Mouse (Mus musculus): ENCODE measurements at regions not wholly inside any gene's neighbourhood (a gene's known extent, or its start where the extent isn't known, plus 50 kb on each side); places are given as distances from the start of the nearest gene placed in this dataset.
A peak's percentile ranks its signal among the peaks of the same experiment; 100 is the strongest.

GRCm38 (mm10) chr5:73895186-73895585 is 173.0 kb downstream of the Usp46 start:
- no peaks in the 10 kb centered on the region for H3K36me3 ChIP-seq (ENCODE audit: control insufficient read depth, insufficient read depth, low read length)
- H3K27ac ChIP-seq (ENCODE audit: low read depth, low read length): no peak overlapping the region
- no peak for ATAC-seq (ENCODE audit: low read depth)
- H3K4me1 ChIP-seq (ENCODE audit: control insufficient read depth, insufficient read depth, low read length): no peaks in the 10 kb centered on the region
- no peaks in the 10 kb centered on the region; the same call in 1 of the 2 replicates for H3K9me3 ChIP-seq (ENCODE audit: control insufficient read depth, low read length)
- no peaks in the 10 kb centered on the region for H3K27me3 ChIP-seq (ENCODE audit: control insufficient read depth, insufficient read depth, low read length)
- 94% methylated on average over 5 of the region's 5 CpGs for WGBS
- no peak overlapping the region for H3K4me2 ChIP-seq (ENCODE audit: low read depth, low read length)
- H3K4me3 ChIP-seq (ENCODE audit: low read depth, low read length): no peak overlapping the region
- H3K9ac ChIP-seq (replicated peaks; ENCODE audit: low read depth, low read length): no peak overlapping the region

DNA sequence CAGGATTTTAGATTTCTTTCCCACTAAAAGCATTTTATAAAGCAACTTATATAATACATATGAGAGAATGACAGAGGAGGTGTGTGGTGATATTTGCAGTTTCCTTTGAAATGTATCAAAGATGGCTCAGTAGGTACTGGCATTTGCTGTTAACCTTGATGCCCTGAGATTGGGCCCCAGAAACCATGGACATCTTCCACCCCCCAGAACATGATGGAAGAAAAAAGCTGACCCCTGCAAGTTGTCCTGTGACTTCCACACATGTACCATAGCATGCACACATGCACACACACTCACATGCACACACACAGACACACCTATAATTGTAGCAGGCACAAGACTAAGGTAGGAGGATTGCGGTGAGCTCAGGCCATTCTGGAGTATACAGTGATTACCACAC is 171.4 kb downstream of the Usp46 start:
- WGBS: 100% methylated on average over 1 of the region's 1 CpGs
- Histone ChIP-seq H3K4me2 (ENCODE audit: low read depth, low read length) (no peak overlapping the region), H3K4me1 (ENCODE audit: control insufficient read depth, insufficient read depth, low read length) (no peaks in the 10 kb centered on the region), H3K27me3 (ENCODE audit: control insufficient read depth, insufficient read depth, low read length) (no peaks in the 10 kb centered on the region), H3K9ac (replicated peaks; ENCODE audit: low read depth, low read length) (no peak overlapping the region), H3K36me3 (ENCODE audit: control insufficient read depth, insufficient read depth, low read length) (no peaks in the 10 kb centered on the region), H3K4me3 (ENCODE audit: low read depth, low read length) (no peak overlapping the region), H3K27ac (ENCODE audit: low read depth, low read length) (no peak overlapping the region), H3K9me3 (ENCODE audit: control insufficient read depth, low read length) (no peaks in the 10 kb centered on the region; the same call in 1 of the 2 replicates)
- no peak for ATAC-seq (ENCODE audit: low read depth)

DNA sequence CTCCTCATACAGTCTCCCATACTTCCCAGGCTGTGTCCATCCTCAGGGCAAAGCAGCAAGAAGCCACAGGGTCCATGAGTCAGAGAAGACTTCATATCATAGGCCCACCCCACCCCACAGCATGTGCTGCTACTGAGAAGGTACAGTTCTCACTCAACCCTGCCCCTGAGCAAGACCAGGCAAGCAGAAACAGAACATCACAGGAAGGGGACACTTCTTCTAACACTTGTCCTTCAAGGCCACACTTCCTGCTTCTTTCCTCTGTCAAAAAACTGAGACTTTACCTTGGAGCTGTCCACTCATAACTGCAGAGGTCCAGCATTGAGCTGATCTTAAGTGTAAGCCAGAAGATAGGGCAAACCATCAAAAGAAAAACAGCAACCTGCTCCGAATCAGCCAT is 166.6 kb downstream of the Usp46 start:
- Histone ChIP-seq H3K27ac (ENCODE audit: low read depth, low read length) (no peak overlapping the region), H3K4me2 (ENCODE audit: low read depth, low read length) (no peak overlapping the region), H3K36me3 (ENCODE audit: control insufficient read depth, insufficient read depth, low read length) (no peaks in the 10 kb centered on the region), H3K27me3 (ENCODE audit: control insufficient read depth, insufficient read depth, low read length) (no peaks in the 10 kb centered on the region), H3K9me3 (ENCODE audit: control insufficient read depth, low read length) (no peaks in the 10 kb centered on the region), H3K4me1 (ENCODE audit: control insufficient read depth, insufficient read depth, low read length) (peaks cover 8% of the 10 kb centered on the region; the same call in 1 of the 2 replicates), H3K4me3 (ENCODE audit: low read depth, low read length) (no peak overlapping the region), H3K9ac (replicated peaks; ENCODE audit: low read depth, low read length) (no peak overlapping the region)
- WGBS: 90% methylated on average over 1 of the region's 1 CpGs
- ATAC-seq (ENCODE audit: low read depth): no peak

GRCm38 (mm10) chr5:73902470-73903218 is 165.6 kb downstream of the Usp46 start:
- Histone ChIP-seq H3K4me1 (ENCODE audit: control insufficient read depth, insufficient read depth, low read length) (peaks cover 8% of the 10 kb centered on the region; the same call in 1 of the 2 replicates), H3K27me3 (ENCODE audit: control insufficient read depth, insufficient read depth, low read length) (no peaks in the 10 kb centered on the region), H3K4me2 (ENCODE audit: low read depth, low read length) (peak overlapping the region; percentile 26; the same call in 1 of the 2 replicates), H3K27ac (ENCODE audit: low read depth, low read length) (no peak overlapping the region; the same call in 1 of the 2 replicates), H3K4me3 (ENCODE audit: low read depth, low read length) (no peak overlapping the region), H3K9me3 (ENCODE audit: control insufficient read depth, low read length) (no peaks in the 10 kb centered on the region), H3K9ac (replicated peaks; ENCODE audit: low read depth, low read length) (no peak overlapping the region), H3K36me3 (ENCODE audit: control insufficient read depth, insufficient read depth, low read length) (no peaks in the 10 kb centered on the region)
- WGBS: 15% methylated on average over 7 of the region's 7 CpGs
- no peak for ATAC-seq (ENCODE audit: low read depth)

GRCm38 (mm10) chr5:73903219-73903570 is 165.0 kb downstream of the Usp46 start:
- Histone ChIP-seq H3K4me1 (ENCODE audit: control insufficient read depth, insufficient read depth, low read length) (peaks cover 8% of the 10 kb centered on the region; the same call in 1 of the 2 replicates), H3K27ac (ENCODE audit: low read depth, low read length) (no peak overlapping the region), H3K9me3 (ENCODE audit: control insufficient read depth, low read length) (no peaks in the 10 kb centered on the region), H3K4me2 (ENCODE audit: low read depth, low read length) (peak overlapping the region; percentile 26; the same call in 1 of the 2 replicates), H3K36me3 (ENCODE audit: control insufficient read depth, insufficient read depth, low read length) (no peaks in the 10 kb centered on the region), H3K9ac (replicated peaks; ENCODE audit: low read depth, low read length) (no peak overlapping the region), H3K27me3 (ENCODE audit: control insufficient read depth, insufficient read depth, low read length) (no peaks in the 10 kb centered on the region), H3K4me3 (ENCODE audit: low read depth, low read length) (no peak overlapping the region)
- 25% methylated on average over 8 of the region's 8 CpGs for WGBS
- ATAC-seq (ENCODE audit: low read depth): no peak

DNA sequence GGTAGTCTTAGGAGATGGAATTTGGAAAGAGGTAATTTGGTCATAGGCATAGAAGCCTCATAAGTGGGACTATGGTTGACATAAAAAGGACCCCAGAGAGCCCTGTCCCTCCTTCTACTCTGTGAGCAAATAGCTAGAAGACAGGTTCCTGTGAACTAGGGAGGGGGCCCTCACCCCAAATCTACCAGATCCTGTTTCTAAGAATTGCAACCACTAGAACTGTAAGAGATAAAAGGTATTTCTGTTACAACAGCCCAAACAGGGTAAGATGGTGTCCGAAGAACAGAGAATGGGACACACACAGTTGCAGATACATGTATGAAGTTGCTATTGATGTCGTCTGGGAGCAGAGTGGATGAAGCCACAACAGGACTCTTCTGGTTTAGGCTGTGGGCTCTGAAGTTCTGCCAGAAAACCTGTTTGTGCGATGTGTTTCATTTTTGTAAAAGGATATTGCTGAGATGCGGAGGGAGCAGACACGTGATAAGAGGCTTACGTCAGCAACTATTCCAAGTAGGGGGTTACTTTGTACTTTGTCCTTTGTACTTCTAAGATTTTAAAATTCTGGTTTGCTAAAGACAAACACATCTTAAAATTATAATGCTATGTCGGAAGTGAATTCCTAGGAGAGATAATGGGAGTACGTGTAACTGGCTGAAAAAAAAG is 164.0 kb downstream of the Usp46 start:
- Histone ChIP-seq H3K27me3 (ENCODE audit: control insufficient read depth, insufficient read depth, low read length) (no peaks in the 10 kb centered on the region), H3K36me3 (ENCODE audit: control insufficient read depth, insufficient read depth, low read length) (no peaks in the 10 kb centered on the region), H3K4me1 (ENCODE audit: control insufficient read depth, insufficient read depth, low read length) (peaks cover 8% of the 10 kb centered on the region; the same call in 1 of the 2 replicates), H3K9ac (replicated peaks; ENCODE audit: low read depth, low read length) (no peak overlapping the region), H3K27ac (ENCODE audit: low read depth, low read length) (no peak overlapping the region), H3K9me3 (ENCODE audit: control insufficient read depth, low read length) (no peaks in the 10 kb centered on the region), H3K4me3 (ENCODE audit: low read depth, low read length) (no peak overlapping the region), H3K4me2 (ENCODE audit: low read depth, low read length) (no peak overlapping the region)
- ATAC-seq (ENCODE audit: low read depth): no peak
- WGBS: 90% methylated on average over 8 of the region's 8 CpGs

- no peaks in the 10 kb centered on the region for H3K9me3 ChIP-seq (ENCODE audit: control insufficient read depth, low read length)
- ATAC-seq (ENCODE audit: low read depth): no peak
Observed at GRCm38 (mm10) chr5:73912149-73912548, 156.1 kb downstream of the Usp46 start.

DNA sequence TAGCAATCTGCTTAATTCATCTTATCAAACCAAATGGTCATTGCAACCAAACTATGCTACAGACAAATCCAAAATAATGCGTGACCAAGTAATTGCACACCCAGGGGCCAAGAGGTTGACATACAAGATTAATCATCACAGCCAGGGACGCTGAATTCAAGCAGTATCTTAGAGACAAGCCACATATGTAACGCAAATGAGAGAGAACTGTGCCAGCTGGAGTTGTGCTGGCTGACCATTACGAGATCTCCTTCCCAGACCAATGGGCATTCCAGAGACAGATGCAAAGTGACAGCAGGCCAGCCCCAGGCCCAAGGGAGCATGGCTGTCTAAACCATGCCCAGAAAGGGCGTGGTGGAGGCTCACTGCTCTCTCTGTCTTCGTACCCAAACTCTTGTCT is 155.1 kb downstream of the Usp46 start:
- 39% methylated on average over 6 of the region's 6 CpGs for WGBS
- ATAC-seq (ENCODE audit: low read depth): no peak

More at GRCm38 (mm10) chr5:73912149-73912548, 156.1 kb downstream of the Usp46 start:
- Histone ChIP-seq H3K36me3 (ENCODE audit: control insufficient read depth, insufficient read depth, low read length) (no peaks in the 10 kb centered on the region), H3K4me1 (ENCODE audit: control insufficient read depth, insufficient read depth, low read length) (no peaks in the 10 kb centered on the region), H3K27me3 (ENCODE audit: control insufficient read depth, insufficient read depth, low read length) (no peaks in the 10 kb centered on the region), H3K4me3 (ENCODE audit: low read depth, low read length) (no peak overlapping the region), H3K4me2 (ENCODE audit: low read depth, low read length) (no peak overlapping the region), H3K27ac (ENCODE audit: low read depth, low read length) (no peak overlapping the region), H3K9ac (replicated peaks; ENCODE audit: low read depth, low read length) (no peak overlapping the region)
- WGBS: 69% methylated on average over 1 of the region's 1 CpGs

DNA sequence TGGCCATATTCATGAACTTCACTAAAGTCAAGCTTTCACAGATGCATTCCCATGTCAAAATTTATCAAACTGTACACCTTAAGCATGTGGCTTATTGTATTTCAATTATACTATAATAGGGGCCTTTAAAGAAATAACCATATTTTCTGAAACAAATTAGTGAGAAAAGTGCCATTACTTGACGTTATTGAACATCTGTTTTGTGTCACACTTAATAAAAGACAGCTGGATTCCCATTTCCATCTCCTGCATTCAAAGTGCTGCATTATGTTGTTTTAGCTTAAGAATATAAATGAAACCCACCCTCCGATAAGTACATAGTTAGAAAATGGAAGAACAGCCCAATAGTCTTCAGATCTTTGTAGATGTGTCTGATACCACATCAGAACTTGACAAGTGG is 150.2 kb downstream of the Usp46 start:
- Histone ChIP-seq H3K27ac (ENCODE audit: low read depth, low read length) (no peak overlapping the region), H3K36me3 (ENCODE audit: control insufficient read depth, insufficient read depth, low read length) (no peaks in the 10 kb centered on the region), H3K9ac (replicated peaks; ENCODE audit: low read depth, low read length) (no peak overlapping the region), H3K4me3 (ENCODE audit: low read depth, low read length) (no peak overlapping the region), H3K27me3 (ENCODE audit: control insufficient read depth, insufficient read depth, low read length) (no peaks in the 10 kb centered on the region), H3K4me2 (ENCODE audit: low read depth, low read length) (no peak overlapping the region), H3K9me3 (ENCODE audit: control insufficient read depth, low read length) (no peaks in the 10 kb centered on the region), H3K4me1 (ENCODE audit: control insufficient read depth, insufficient read depth, low read length) (no peaks in the 10 kb centered on the region)
- WGBS: 64% methylated on average over 2 of the region's 2 CpGs
- ATAC-seq (ENCODE audit: low read depth): no peak

More for the DNA sequence above, 155.1 kb downstream of the Usp46 start:
- no peak overlapping the region for H3K27ac ChIP-seq (ENCODE audit: low read depth, low read length)
- no peak overlapping the region for H3K9ac ChIP-seq (replicated peaks; ENCODE audit: low read depth, low read length)
- no peaks in the 10 kb centered on the region for H3K27me3 ChIP-seq (ENCODE audit: control insufficient read depth, insufficient read depth, low read length)
- no peaks in the 10 kb centered on the region for H3K9me3 ChIP-seq (ENCODE audit: control insufficient read depth, low read length)
- no peaks in the 10 kb centered on the region for H3K36me3 ChIP-seq (ENCODE audit: control insufficient read depth, insufficient read depth, low read length)
- no peak overlapping the region for H3K4me3 ChIP-seq (ENCODE audit: low read depth, low read length)
- no peaks in the 10 kb centered on the region for H3K4me1 ChIP-seq (ENCODE audit: control insufficient read depth, insufficient read depth, low read length)
- no peak overlapping the region for H3K4me2 ChIP-seq (ENCODE audit: low read depth, low read length)
